Comparison of ENCODE assay signal across 14 mouse cellular contexts in the genomic region with DNA sequence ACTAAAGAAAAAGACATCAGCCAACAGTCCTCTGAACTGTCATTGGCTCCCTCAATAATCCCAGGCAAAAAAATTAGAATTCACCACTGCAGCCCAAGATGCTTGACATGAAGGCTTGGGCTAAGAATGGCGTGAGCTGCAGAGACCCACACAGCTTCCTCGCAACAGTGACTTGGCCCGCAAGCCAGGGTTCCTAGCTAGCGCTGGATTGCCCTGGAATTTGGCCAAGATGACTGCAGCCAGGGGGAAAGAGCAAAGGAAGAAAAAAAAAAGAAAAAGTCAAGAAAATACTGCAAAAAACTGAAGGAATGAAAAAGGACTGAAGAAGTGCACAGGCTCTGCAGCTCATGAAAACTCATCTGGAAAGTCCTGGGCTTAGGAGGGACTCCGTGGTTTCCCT. TPM values are rescaled to one million over a fixed set of nuclear protein-coding genes. Genes with fewer than 3 reads are reported as not detected.
A peak's percentile ranks its signal among the peaks of the same experiment; 100 is the strongest.
DNase-seq lines count a peak whose midpoint lies in the region; ATAC-seq and TF ChIP-seq lines count a peak whose summit lies in the region.
"Had no signal": no experiment of that assay in that cellular context is flagged by ENCODE, and none has a peak within 500 bp of the region (broad histone marks: within the 10 kb centered on the region; RNA-seq: fewer than 3 reads in every experiment).

No protein-coding gene starts in this region.

- DNase-seq in adrenal gland, postnatal 14 days, result peak; percentile 59
- DNase-seq in adrenal gland, postnatal 4 days (ENCODE audit: low spot score in 2 of 2), result no peak
- DNase-seq in limb, embryonic 10.5 days (ENCODE audit: low spot score), result no peak
- DNase-seq in brain, embryonic 14.5 days (ENCODE audit: low read depth), result peak; percentile 38
- peak; percentile 70 for DNase-seq in kidney, postnatal 14 days
- no peak for DNase-seq in layer of hippocampus, postnatal 36 days
- DNase-seq: cerebellum, postnatal 25 days; thymus, adult 18-20 months had no signal

- WGBS in limb, embryonic 13.5 days, result 43% methylated on average over 5 of the region's 5 CpGs
- WGBS in limb, embryonic 10.5 days, result 94% methylated on average over 5 of the region's 5 CpGs

- no peak overlapping the region for H3K9ac ChIP-seq in limb, embryonic 13.5 days
- H3K9ac ChIP-seq: limb, embryonic 15.5 days had no signal

- H3K27me3 ChIP-seq in limb, embryonic 13.5 days, result no peaks in the 10 kb centered on the region
- H3K27me3 ChIP-seq in limb, embryonic 10.5 days (ENCODE audit: low read depth, poor library complexity, severe bottlenecking), result no peaks in the 10 kb centered on the region
- H3K27me3 ChIP-seq: limb, embryonic 15.5 days had no signal

- no peaks in the 10 kb centered on the region for H3K36me3 ChIP-seq in limb, embryonic 13.5 days
- no peaks in the 10 kb centered on the region for H3K36me3 ChIP-seq in limb, embryonic 10.5 days
- H3K36me3 ChIP-seq: hindbrain, embryonic 10.5 days; limb, embryonic 15.5 days; midbrain, embryonic 10.5 days had no signal

- no peak for TF ChIP-seq CTCF in brain, embryonic 14.5 days (IDR thresholded peaks at IDR 0.05; ENCODE audit: borderline replicate concordance, extremely low read depth, insufficient read depth, insufficient read length)

- no peak overlapping the region for H3K4me3 ChIP-seq in limb, embryonic 13.5 days
- no peak overlapping the region for H3K4me3 ChIP-seq in limb, embryonic 10.5 days
- H3K4me3 ChIP-seq: hindbrain, embryonic 10.5 days; layer of hippocampus, adult 2 months; limb, embryonic 15.5 days; midbrain, embryonic 10.5 days had no signal

- no peak overlapping the region for H3K4me2 ChIP-seq in limb, embryonic 13.5 days (replicated peaks)
- H3K4me2 ChIP-seq: limb, embryonic 15.5 days had no signal

- no peak for ATAC-seq in limb, embryonic 13.5 days (ENCODE audit: low FRiP score, low read depth)
- no peak for ATAC-seq in megakaryocyte, adult 5-6 weeks (ENCODE audit: poor library complexity, severe bottlenecking)

- peak overlapping the region; percentile 44; the same call in 1 of the 2 replicates for H3K27ac ChIP-seq in limb, embryonic 13.5 days
- H3K27ac ChIP-seq in limb, embryonic 10.5 days, result no peak overlapping the region
- H3K27ac ChIP-seq: layer of hippocampus, adult 2 months; limb, embryonic 15.5 days had no signal

- H3K9me3 ChIP-seq in limb, embryonic 13.5 days, result no peaks in the 10 kb centered on the region
- no peaks in the 10 kb centered on the region for H3K9me3 ChIP-seq in limb, embryonic 10.5 days (replicated peaks)
- H3K9me3 ChIP-seq: hindbrain, embryonic 10.5 days; limb, embryonic 15.5 days; midbrain, embryonic 10.5 days had no signal

- no peak for TF ChIP-seq POLR2A in brain, embryonic 14.5 days (IDR thresholded peaks at IDR 0.05; ENCODE audit: borderline replicate concordance, extremely low read depth, insufficient read depth, insufficient read length, poor library complexity, severe bottlenecking)

- peaks cover 60% of the 10 kb centered on the region for H3K4me1 ChIP-seq in limb, embryonic 13.5 days
- H3K4me1 ChIP-seq in limb, embryonic 10.5 days, result peaks cover 52% of the 10 kb centered on the region

RNA-seq across cellular contexts. Expression of a gene that starts 43.5 kb away (rescaled TPM):
- 95.8 and 101 TPM in 2 replicates for total RNA-seq in adrenal gland, postnatal 14 days (2021)
- total RNA-seq in adrenal gland, postnatal 4 days (2021), result 100 to 1,000 TPM; 123 TPM
- 157 and 165 TPM in 2 replicates for polyA plus RNA-seq in limb, embryonic 13.5 days (2015; fragmentation: Nextera tagmentation; extraction: Ambion mirVana)
- polyA plus RNA-seq in limb, embryonic 10.5 days (2016; fragmentation: Nextera tagmentation; extraction: Ambion mirVana), result 121 and 139 TPM in 2 replicates
- 51.2 and 53.4 TPM in 2 replicates for polyA plus RNA-seq in brain, embryonic 14.5 days (2012; rRNA removed)
- 83.9 and 98.2 TPM in 2 replicates for total RNA-seq in megakaryocyte, adult 5-6 weeks (2015)
- total RNA-seq in megakaryocyte, adult 5-6 weeks (2017), result 51.7 and 69.2 TPM in 2 replicates
- 10 to 100 TPM; 79.1 to 83.4 TPM for total RNA-seq in layer of hippocampus, postnatal 36 days (2021)

RNA-seq across cellular contexts. Expression of a gene that starts 56.0 kb away (rescaled TPM):
- total RNA-seq in adrenal gland, postnatal 14 days (2021), result 35.6 and 40.9 TPM in 2 replicates
- 10 to 100 TPM; 43.0 to 64.5 TPM for total RNA-seq in adrenal gland, postnatal 4 days (2021)
- polyA plus RNA-seq in limb, embryonic 13.5 days (2015; fragmentation: Nextera tagmentation; extraction: Ambion mirVana), result 31.8 and 36.6 TPM in 2 replicates
- 15.6 and 22.8 TPM in 2 replicates for polyA plus RNA-seq in limb, embryonic 10.5 days (2016; fragmentation: Nextera tagmentation; extraction: Ambion mirVana)
- 44.3 and 69.0 TPM in 2 replicates for polyA plus RNA-seq in brain, embryonic 14.5 days (2012; rRNA removed)
- total RNA-seq in megakaryocyte, adult 5-6 weeks (2015), result 7.5 and 7.9 TPM in 2 replicates
- 10.9 and 14.4 TPM in 2 replicates for total RNA-seq in megakaryocyte, adult 5-6 weeks (2017)
- total RNA-seq in layer of hippocampus, postnatal 36 days (2021), result 100 to 1,000 TPM; 223 to 235 TPM

Comparison
In these comparisons a context has a peak if more than half of its experiments do, and no peak if none do; other contexts are left out.
1. DNase-seq: peak in adrenal gland, postnatal 14 days (single experiment), brain, embryonic 14.5 days (single experiment) and kidney, postnatal 14 days (single experiment); none in adrenal gland, postnatal 4 days (0 of 2), limb, embryonic 10.5 days (single experiment) and layer of hippocampus, postnatal 36 days (0 of 2).